Mouse (Mus musculus): Measurements from ENCODE around the gene Pstpip1.

Pstpip1 gene

DNA sequence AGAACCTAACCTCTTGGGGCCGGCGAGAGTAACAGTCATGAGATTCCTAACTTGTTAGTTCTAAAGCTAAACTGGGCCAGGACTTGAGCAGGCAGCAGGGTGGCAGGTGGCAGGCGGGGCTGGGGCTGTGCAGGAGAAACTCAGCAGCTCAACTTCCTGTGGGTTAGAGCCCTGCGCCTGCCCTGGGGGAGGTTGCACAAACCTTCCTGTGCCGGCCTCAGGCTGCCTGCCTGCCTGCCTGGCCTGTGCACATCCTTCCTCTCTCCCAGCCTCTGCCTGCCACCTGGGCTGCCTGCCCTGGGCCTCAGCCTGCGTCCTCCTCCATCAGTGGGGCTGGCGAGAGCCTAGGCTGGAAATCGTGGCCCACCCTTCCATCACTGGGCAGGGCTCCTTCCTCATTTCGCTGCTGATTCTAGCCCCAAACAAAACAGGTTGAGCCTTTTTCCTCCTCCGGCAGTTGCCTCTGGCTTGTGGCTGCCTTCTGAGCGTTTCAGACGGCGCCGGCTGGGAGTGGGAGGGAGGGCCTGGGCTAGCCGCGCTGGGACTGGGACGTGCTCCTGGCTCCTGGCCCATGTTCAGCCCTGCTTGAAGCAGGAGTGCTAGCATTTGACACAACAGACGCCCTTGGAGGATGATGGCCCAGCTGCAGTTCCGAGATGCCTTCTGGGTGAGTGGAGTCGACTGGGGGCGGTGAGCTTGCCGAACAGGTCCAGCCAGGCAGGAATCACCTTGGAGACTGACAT, at the start of gene Pstpip1:
Gene Pstpip1 (plus strand): TSS at position 185 of the 743 bp plus-strand sequence.
- DNase-seq (ENCODE audit: low read depth, low spot score), result peak; percentile 81

DNA sequence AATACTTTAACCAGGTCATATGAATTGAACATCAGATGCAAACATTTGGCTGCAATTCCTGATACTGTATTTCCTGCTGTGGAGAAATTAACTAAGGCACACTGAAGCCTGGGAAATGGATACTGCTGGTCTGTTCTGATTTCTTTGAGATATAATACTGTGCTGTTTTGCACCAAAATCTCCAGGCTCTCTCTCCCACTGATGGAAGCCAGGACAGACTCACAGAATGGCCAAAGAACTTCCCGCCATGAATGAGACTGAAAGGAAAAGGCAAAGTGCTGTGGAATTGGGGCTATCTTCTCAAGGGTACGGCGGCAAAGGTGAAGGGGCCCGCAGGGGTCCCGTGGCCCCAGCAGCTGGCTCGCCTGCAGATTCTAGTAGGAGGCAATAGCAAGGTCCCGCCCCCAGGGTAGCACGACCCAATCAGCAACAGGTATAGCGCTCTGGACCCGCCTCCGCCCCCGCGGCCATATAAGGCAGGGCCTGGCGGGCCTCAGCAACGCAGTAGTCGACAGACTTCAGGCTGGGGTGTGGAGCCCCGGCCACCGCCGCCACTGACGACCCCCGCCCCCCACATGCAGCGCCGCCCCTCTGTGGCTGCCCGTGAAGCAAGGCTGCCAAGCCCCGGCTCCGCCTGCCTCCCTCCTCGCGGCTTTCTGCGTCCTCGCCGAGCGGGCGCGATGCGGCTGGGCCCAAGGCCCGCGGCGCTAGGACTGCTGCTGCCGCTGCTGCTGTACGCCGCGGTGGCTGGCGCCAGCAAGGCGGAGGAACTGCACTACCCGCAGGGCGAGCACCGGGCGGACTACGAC, 48.2 kb upstream of the Pstpip1 start, which contains the start of gene Rcn2:
Gene Rcn2 (plus strand): TSS at position 474 of the 809 bp plus-strand sequence.
- DNase-seq (ENCODE audit: low read depth, low spot score), result peak; percentile 95

DNA sequence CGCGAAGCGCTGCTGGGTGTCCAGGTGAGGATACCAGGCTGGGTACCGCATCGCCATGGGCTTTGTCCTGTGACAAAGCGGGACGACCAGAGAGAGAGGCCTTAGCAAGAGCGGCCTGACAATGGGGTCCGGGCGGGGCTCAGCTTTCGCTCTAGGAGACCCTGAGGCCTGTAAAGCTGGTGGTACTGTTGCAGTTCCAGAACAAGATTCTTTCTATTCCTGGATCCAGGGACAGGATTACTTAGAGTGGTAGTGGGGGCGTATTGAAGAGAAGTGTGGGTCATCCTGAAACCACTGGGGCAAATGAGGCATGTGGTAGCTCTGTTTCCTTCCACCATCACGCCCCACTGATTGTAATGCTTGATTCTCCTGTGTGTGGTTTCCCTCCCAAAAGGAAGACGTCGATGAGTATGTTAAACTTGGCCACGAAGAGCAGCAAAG, 47.6 kb upstream of the Pstpip1 start:
- peak; percentile 75 for DNase-seq (ENCODE audit: low read depth, low spot score)

DNA sequence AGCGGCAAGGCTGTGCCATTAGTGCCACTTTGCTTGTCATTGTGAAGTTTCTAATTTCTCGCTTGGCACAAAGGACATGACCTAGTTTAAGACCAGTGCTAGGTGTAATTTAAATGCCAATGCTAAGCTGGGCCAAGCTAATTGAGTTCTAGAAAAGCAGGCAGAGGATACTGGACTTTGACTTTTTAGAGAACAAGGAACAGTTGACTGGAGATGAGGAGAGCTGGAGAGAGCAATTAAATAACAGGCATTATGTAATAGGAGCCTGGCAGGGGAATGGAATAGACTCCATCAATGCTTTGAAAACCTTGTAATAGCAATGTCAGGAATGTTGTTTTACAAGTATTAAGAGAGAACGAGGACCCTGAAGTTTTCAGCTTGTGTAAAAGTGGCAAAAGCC, 36.0 kb upstream of the Pstpip1 start:
- peak; percentile 6 for DNase-seq (ENCODE audit: low read depth, low spot score)

DNA sequence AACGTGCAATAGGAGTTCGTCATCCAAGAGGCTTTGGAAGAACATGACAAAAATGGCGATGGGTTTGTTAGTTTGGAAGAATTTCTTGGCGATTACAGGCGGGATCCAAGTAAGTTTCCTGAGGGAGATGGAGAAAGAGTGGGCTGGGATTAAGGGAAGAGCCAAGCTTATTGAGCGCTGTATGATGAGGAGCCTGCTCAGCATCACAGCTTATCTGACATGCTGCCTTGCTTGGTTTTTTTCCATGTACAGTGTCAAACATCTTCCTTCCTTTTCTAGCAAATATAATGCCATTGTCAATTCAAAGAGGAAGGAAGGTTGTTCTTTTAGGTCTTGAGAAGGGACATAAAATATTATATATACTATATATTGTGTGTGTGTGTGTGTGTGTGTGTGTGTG, 33.6 kb upstream of the Pstpip1 start:
- no peak for DNase-seq (ENCODE audit: low read depth, low spot score)

DNA sequence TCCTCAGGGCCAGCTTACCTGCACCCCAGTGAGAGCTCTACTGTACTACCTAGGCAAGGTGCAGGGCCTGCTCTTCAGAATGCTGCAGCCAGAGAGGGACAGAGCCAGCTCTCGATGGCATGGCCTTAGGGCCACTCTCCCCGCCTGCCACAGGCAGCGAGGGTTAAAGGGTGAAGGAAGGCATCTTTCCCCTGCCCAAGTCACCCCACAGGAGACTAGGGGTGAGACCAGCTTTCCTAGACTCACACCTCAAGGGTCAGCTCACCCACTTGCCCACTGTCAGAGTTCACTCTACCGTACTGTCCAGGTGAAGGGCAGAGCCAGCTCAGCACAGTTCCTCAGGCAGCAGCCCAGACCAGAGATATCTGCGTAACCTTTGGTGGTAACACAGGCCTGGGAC, 27.4 kb upstream of the Pstpip1 start:
- no peak for DNase-seq (ENCODE audit: low read depth, low spot score)

DNA sequence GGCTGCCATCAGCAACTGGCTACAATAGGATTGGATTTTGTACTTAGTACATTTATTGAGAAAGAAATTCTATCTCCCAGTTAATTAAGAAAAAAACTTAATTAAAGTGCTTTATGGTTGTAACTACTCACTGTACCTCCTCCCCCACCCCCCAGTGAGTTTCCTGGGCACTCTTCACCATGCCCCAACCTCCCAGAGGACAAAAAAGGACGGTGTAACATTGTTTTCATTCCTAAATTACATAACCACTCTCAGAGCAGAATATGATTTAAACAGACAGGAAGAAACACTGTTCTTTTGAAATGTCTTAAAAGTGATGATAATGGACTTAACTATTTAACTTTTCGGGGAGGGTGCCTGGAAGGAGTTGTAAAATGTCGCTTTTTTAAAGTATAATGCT, 24.8 kb upstream of the Pstpip1 start:
- no peak for DNase-seq (ENCODE audit: low read depth, low spot score)

DNA sequence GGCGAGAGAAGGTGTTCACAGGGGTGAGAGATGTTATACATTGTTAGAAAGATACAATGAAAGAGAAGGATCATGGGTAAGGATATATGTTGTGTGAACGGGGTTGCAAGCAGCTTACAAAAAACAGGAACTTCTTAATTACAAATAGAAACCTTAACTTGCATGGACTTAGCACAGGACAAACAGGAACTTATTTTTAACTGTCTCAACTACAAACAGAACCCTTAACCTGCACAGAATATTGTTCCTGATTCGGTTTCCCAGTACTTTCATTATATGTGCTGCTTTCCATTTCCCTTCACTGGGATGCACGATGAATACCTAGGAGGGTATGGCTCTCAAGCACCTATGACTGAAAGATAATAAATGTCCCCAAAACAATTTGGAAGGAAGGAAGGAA, 21.8 kb upstream of the Pstpip1 start:
- no peak for DNase-seq (ENCODE audit: low read depth, low spot score)

DNA sequence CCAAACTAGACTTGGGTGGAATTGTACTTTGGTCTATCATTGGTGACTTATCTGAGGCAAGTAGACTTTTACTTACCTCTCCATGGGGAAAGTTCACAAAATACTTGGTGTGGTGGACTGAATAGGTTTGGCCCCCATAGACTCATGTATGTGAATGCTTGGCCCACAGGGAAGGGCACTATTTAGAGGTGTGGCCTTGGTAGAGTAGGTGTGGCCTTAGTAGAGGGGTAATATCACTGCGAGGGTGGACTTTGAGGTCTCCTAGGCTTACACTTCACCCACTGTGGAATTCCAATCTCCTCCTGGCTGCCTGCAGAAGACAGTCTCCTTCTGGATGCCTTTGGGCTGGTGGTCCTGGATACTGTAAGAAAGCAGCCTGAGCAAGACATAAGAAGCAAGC, 21.1 kb upstream of the Pstpip1 start:
- no peak for DNase-seq (ENCODE audit: low read depth, low spot score)

DNA sequence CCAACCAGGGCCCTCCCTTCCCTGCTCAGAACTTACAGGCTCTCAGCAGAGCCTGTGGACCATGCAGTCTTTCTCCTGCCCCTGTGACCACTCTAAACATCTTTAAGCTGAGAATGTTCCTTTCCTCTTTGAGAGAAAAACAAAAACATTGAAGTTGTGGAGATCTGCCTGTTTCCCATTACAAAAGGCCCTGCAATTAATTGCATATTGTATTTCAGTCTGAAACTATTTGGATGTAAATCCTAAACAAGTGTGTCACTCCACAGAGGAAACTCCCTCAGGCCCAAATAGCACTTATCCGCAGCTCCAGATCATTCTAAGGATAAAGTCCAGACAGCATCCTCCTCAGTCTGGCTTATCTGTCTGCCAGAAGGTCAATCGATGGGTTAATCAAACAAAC, 16.9 kb upstream of the Pstpip1 start:
- peak; percentile 31 for DNase-seq (ENCODE audit: low read depth, low spot score)

DNA sequence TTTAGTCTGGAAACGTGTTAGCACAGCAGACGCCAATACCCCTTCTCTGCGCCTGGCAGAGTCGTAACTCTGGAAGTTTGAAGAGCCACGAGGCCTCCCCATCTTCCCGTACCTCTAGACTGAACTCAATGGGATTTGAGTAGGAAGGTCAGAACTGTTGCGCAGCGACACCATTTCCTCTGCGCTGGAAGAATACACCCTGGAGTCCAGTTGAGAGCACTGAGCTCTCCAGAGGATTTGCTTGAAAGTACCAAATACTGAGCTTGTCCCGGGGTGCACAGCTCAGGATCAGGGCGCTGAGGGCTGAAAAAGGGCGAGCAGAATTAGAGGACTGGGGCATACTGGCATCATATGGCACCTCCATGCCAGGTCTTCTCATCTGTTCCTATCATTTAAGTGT, 14.9 kb upstream of the Pstpip1 start:
- peak; percentile 89 for DNase-seq (ENCODE audit: low read depth, low spot score)

DNA sequence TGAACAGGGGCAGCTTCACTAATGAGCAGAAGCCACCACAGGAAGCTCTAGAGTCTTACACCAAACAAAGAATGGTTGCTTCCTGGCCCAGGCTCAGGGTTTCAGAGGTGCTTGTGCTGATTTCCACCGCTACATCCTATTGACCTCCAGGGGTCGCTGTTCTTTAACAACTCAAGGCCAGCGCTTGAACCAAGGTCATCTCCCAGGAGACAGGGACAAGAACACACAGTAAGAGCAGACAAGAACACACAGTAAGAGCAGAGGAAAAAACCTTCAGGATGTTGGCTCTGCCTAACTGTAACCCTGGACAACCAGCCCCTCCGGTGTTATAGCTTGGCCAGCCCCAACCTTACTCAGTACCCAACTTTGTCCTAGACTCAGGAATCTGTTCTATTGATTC, 14.5 kb upstream of the Pstpip1 start:
- DNase-seq (ENCODE audit: low read depth, low spot score), result peak; percentile 99

DNA sequence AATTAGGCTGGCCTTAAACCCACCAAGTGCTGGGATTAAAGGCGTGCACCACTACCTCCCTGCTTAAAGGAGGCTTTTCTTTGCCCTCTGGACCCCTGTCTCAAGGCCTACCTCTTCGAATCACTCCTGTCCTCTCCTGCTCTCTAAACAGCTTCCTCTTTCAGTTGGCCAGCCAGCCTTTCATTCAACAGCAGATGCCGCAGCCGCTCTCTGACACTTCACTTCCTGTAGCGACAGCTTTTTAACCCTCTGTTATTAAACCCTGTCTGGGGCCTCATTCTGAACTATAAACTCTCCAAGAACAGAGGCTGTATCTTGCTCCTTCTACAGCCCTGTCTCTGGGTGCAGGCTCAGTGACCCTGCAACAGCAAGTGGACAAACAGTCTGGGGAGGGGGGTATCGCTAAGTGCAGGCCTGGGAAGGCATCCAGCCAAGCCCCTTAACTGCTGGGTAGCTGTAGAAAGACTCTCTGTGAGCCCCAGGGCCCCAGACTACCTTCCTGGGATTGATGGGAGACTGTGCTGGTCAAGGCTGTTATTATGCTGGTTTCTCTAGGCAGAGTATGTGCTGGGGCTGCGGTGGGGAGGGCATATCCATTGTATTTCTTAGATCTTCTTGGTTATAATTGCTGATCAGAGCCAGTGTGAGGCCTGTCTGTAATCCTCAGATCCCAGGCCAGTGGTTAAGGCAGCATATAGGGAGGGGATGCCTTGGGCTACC, 13.7 kb upstream of the Pstpip1 start:
- no peak for DNase-seq (ENCODE audit: low read depth, low spot score)

DNA sequence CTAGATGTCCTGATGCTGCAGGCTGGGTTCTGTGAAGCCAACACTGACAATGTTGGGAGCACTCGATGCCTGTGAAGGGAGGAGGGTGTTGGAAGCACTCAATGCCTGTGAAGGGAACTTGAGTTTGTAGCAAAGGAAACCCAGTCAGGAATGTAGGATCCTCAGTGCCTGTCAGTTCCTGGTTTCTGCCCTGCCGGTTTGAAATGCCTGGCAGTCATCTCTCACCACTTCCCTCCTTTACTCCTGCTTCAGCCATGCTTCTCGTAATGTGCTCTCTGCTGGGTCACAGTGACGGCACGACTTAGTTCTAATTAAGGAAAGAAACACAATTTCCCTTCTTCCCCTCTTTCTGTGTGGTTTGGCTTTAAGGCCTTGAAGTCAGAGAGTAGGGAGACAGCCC, 10.2 kb upstream of the Pstpip1 start:
- DNase-seq (ENCODE audit: low read depth, low spot score), result no peak

DNA sequence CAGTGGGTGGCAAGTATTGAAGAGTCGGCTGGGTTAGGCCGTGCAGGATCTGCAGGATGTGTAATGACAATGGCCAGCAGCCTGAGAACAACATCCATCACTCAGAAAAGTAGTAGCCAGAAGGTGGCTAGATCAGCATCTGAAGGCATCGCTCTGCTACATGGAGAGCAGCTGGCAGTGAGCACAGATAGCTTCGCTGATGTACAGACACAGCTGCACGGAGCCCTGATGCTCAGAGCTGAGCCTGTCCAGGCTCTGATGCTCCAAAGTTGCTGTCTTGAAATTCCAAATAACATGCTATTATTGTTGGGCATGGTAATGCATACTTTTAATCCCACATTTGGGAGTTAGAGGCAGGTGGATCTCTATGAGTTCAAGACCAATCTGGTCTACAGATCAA, 3.2 kb upstream of the Pstpip1 start:
- DNase-seq (ENCODE audit: low read depth, low spot score), result no peak

DNA sequence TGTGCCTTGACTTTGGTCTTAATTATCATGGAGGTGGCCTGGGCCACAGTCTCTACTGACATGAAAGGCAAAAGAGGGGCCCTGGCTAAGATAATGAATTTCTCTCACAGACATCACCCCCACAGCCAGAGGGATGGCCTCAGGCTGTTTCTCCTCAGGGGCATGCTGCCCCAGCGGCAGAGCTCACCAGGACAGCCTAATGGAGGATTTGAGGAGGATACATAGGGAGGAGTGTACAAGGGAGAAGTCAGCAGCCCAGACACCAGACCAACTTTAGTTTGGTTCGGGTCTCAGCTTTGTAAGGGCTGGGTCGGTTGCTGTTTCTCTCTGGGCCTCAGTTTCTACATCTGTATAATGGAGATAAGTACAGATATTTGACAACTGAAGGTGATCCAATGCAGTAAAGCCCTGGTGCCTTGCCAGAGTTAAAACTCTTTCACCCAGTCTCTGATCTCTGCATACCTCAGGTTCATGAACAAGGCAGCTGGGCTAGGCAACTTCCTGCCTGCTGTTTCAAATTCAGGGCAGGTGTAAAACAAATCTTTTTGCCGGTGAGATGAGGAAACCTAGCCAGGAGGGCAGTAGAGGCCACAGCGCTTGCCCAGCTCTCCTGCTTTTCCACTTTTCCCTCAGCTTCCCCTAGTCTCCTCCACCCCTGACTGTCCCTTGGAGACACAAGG, 924 bp downstream of the Pstpip1 start:
- no peak for DNase-seq (ENCODE audit: low read depth, low spot score)

DNA sequence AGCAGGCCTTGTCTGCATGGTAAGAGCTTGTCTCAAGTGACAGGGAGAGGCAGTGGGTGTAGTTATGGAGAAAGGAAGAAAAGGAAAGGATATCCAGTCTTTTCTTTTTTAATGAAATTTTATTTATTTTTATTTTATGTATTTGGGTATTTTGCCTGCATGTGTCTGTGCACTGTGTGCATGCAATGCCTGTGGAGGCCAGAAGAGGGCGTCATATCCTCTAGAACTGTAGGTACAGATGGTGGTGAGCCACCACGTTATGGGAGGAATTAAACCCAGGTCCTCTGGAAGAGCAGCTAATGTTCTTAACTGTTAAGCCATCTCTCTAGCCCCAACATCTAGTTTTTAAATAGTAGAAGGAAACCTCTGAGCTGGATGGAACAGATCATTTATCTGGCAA, 2.3 kb downstream of the Pstpip1 start:
- peak; percentile 49 for DNase-seq (ENCODE audit: low read depth, low spot score)

DNA sequence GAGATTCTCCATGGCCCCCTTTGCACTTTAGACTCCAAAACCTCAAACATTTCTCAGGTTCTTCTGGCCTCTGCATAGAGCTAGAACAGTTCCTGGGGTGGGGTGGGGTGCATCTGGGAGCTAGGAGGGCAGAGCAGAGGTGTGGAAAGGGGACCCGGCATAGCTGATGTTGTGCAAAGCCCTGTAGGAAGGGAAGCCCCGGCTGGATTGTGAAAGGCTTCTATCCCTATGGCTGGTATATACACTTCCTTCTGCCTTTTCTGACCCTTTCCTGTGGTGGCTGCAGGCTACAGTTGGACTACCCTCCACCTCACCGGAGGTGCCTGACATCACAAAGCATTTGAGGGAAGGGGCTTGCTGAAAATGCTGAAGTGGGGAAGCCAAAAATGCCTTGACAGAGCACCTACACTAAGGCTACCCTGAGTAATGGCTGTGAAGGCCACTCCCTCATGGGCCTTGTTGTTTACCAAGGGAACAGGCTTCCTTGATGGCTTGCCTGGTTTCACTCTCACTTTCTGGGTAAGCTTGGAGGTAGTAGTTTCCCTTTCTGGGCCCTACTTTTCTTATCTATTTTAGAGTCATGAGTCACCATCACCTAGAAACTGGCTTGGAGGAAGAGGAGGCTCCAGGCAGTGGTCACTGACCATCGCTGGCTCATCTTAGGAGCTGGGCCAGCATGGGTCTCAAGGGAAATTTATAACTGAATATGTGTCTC, 8.0 kb downstream of the Pstpip1 start:
- DNase-seq (ENCODE audit: low read depth, low spot score), result no peak

DNA sequence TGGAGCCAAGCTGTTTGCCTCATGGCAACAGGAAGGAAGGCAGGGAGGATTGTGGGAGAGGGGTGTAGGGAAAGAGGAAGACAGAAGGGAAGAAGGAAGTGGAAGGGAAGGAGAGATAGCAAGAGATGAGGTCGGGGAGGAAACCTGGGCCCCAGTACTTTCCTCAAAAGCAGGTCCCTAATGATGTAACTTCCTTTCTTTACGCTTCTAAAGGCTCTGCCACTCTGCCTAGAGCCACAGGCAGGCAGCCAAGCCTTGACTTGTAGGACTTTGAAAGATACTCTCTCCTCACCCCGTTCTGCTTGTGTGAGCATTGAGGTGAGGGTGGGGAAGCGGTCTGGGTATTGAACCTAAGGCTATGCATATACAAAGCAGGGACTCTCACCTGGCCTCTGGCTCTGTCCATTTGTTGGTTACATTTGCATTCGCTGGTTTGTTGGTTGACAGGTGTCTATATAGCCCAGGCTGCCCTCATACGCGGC, 10.3 kb downstream of the Pstpip1 start:
- DNase-seq (ENCODE audit: low read depth, low spot score), result no peak

DNA sequence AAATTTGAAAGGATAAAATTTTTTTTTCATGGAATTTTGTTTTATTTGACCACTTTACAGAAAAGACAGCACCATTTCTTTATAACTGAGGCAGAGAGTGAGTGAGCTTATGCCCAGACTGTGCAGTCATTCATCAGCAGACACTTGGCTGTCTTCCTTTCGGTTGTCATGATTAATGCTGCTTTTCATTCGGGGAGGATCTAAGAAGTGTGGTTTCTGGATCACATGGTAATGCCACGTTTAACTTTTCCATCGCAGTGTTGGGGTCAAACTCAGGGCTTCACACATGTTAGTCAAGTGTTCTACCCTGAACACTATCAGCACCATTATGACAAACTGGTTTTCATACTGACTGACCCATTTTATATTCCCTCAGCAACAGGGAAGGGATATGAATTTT, 11.3 kb downstream of the Pstpip1 start:
- no peak for DNase-seq (ENCODE audit: low read depth, low spot score)

DNA sequence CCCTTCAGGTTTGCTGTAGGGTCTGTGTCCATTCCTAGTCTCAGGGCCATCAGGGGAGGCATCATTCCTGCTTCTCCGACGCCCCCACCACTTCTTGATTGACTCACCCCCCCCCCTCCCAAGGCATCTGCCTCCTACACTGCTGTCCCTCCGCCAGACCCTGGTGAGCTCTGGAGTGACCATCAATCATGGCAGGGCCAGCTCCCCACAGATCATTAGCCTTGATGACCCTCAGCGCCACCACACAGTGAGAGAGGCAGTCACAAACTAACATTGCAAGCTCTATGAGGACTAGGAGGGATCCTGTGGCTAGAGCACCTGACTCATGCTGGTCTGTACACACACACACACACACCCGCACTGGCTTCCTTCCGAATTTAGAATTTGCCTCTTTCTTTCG, 15.2 kb downstream of the Pstpip1 start:
- no peak for DNase-seq (ENCODE audit: low read depth, low spot score)
